Mouse (Mus musculus) layer of hippocampus, postnatal 36 days (tissue): ENCODE measurements around the gene Zfp119b. TPM values are rescaled to one million over a fixed set of nuclear protein-coding genes. Genes with fewer than 3 reads are reported as not detected.
"Not testable (repeated sequence)": the region's sequence is repeated elsewhere in the genome, so short reads cannot be mapped to it uniquely, and the experiment has no call there.

Source experiments
- DNase-seq, 2 experiments: peaks; one replicate each; pipeline ENCODE4 v3.0.0; 2022
- total RNA-seq, 2 experiments: library from RNA; stranded (reverse); gene quantifications; 2 replicates each; pipeline ENCODE4 v1.2.3; 2021

Gene Zfp119b
- total RNA-seq, 2 experiments from 2014 or later: 3.4 to 5.4 TPM

GRCm38 (mm10) chr17:55957726-55958583 lies 8.7 kb upstream of the Zfp119b start:
- no peak for DNase-seq

DNA sequence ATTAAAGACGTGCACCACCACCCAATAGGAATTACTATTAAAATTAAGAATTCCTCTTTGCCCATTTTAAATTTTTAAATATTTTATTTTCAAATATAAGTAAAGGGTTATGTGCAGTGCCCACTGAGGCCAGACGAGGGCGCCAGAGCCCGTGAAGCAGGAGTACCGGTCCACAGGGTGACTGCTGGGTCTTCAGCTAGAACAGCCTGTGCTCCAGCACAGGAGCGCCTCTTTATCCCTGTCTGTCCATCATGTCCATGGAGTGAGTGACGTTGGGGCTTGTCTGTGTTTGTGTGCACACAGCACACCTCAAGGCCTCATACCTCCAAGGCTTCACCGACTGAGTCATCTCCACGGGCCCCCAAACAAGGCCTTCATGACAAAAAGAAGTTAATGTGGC lies 7.9 kb upstream of the Zfp119b start:
- peak; percentile 60 to 71 for DNase-seq

DNA sequence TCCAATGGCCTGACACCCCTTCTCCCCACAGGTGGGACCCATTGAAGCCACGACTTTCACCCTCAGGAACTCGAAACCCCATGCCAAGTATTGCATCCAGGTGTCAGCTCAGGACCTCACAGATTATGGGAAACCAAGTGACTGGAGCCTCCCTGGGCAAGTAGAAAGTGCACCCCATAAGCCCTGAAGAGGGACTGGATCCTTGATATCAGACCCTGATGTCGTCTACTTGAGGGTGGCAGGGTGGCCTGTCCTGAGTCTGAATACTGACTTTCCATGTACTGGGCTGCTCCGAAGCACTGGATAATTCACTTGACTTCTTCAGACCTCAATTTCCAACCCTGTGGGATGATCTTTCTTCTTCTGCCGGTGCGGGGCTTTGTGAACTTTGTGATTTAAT lies 7.3 kb upstream of the Zfp119b start:
- DNase-seq: peak in 1 of 2 experiments; percentile 12

GRCm38 (mm10) chr17:55956129-55956528 lies 6.8 kb upstream of the Zfp119b start:
- peak; percentile 60 to 70 for DNase-seq

GRCm38 (mm10) chr17:55954229-55954628 lies 4.9 kb upstream of the Zfp119b start:
- DNase-seq: no peak

DNA sequence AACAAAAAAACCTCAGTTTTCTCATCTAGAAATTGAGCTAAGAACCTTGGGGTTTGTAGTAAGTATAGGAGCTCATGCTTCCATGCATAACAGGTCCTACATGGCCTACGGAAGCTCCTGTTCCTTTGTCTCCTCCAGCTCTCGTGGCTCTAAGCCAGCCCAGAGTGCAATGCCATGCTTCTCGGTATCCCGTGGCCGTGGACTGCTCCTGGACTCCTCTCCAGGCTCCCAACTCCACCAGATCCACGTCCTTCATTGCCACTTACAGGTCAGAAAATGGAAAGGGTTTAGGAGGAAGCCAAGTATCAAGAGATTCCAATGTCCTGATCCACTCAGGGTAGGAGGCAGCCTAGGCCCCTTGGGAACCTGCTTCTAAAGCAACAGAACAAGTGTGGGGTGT lies 4.5 kb upstream of the Zfp119b start:
- no peak for DNase-seq

- no peak for DNase-seq
These were observed 3.2 kb upstream of the Zfp119b start, which contains the start of gene Ebi3 for GRCm38 (mm10) chr17:55952447-55953027. Ebi3 (plus strand) TSS chr17:55952640.

- no peak for DNase-seq
These were observed 2.7 kb upstream of the Zfp119b start for GRCm38 (mm10) chr17:55952041-55952440.

DNA sequence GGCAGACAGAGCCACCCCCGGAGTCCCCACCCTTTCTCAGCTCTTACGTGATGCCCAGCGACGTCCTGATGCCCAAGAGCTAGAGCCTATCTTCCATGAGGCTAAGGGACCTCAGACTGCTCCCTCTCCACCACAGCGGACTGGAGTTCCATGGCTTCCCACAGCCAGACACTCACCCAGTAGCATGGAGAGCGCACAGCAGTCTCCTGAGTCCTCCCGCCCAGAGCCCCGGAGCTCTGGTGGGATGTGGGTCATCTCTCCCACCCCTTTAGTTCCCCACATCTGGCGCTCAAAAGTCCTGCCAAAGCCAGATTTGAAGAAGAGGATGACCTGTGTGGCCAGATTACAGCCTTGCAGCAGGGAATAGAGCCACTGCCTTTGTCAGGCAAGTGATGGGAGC lies 1.3 kb upstream of the Zfp119b start:
- no peak for DNase-seq

DNA sequence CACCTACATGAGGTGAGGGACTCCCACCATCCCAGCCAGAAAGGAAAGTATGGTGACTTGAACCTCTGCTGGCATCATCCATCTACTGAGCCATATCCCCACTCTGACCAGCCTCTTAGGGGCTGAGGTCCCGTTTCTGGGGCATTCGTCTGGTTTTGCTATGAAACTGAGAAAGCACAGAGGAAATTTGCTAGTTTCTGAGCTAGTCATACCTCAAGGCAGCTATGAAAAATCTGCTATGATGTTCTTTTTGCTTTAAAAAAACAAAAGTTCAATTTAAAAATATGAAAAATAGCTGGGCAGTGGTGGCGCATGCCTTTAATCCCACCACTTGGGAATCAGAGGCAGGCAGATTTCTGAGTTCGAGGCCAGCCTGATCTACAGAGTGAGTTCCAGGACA lies 653 bp downstream of the Zfp119b start:
- DNase-seq: no peak

- DNase-seq: no peak
These were observed 3.6 kb downstream of the Zfp119b start for GRCm38 (mm10) chr17:55945696-55946095.

- DNase-seq: peak; percentile 92 to 93
These were observed 4.2 kb downstream of the Zfp119b start for GRCm38 (mm10) chr17:55944866-55945682.

DNA sequence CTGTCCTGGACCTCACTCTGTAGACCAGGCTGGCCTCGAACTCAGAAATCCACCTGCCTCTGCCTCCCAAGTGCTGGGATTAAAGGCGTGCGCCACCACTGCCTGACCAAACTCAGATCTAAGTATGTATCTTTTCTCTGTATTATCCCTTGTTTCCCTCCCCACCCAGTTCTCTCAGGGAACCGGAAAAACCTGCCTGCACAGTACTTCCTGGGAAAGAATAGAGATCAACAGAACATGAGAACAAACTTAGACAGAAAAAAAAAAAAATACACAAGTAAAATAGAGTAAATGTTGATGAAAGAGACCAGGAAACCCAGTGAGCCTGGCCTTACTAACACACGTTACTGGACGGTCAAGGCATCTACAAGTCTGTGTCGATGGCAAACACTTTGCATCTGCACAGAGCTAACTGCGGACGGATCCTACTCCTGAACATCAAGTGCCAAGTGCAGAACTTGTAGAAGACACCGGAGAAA lies 4.9 kb downstream of the Zfp119b start:
- DNase-seq: not testable (repeated sequence)

- DNase-seq: no peak
These were observed 16.1 kb downstream of the Zfp119b start for GRCm38 (mm10) chr17:55933191-55933590.

DNA sequence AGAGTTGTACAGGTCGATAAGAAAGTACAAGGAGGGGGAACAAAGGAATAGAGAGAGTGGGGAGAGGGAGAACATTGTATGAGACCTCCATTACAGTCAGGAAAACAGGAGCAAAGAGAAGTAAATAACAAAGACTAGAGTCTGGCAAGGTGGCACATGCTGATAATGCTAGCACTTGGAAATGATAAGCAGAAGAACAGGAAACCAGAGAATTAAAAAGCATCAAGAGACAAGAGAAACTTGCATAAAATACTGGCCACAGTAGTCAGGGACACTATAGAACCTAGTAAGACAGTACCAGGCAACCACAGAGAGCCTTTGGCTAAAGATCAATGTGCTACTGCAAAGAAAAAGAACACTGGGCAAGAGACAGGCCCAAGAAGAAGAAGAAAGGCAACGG lies 16.7 kb downstream of the Zfp119b start:
- no peak for DNase-seq

DNA sequence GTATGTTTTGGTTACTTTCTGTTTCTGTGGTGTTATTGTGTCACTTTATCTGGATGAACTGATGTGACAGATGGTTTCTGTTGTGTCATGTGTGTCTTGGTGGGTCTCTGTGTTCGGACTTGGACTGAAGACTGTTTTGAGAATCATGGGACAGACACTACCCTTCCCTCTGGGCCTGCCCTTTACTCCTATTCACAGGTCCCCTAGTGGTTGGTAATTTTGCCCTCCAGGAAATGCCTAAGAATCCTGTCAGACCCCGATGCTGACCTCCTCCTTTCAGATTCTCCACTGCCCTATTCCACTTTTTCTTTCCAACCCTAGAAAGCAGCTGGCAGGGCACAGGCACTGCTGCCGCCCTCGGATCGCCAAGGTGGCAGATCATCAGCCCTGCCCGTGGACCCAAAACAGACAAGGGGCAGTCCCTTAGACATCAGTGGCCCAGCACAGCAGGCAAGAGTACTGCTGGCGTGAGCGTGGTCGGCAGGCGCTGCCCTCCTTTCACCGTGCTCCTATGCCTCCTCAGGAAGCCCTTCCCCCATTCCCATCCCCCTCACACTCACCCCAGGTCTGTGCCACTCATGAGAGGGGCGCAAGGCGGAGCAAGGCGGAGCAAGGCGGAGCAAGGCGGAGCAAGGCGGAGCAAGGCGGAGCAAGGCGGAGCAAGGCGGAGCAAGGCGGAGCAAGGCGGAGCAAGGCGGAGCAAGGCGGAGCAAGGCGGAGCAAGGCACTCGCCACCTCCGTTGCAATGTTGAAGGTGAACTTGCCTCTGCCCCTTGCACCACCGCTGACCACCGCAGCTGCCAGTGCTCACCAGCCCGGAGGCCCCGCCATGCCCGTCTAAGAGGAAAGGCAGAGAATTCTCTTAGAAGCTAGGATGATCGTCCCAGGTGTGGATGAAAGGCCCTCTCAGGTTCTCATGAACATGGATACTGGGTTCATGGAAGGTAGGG lies 17.5 kb downstream of the Zfp119b start:
- peak; percentile 47 to 56 for DNase-seq

DNA sequence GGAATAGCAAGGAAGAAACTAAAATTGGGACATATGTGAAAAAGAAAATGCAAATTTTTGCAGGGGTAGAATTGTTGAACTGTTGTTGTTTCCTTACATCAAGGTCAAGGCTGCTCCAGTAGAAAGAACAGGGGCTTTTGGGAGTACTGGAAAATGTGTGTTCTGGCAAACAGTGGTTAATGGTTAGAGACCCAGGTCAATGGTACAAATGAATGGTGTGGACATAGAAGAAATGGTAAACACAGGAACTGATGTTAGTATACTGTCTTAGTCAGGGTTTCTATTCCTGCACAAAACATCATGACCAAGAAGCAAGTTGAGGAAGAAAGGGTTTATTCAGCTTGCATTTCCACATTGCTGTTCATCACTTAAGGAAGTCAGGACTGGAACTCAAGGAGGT lies 42.6 kb downstream of the Zfp119b start:
- no peak for DNase-seq

- DNase-seq: no peak
These were observed 45.2 kb downstream of the Zfp119b start for GRCm38 (mm10) chr17:55904131-55904530.

GRCm38 (mm10) chr17:55903687-55904086 lies 45.6 kb downstream of the Zfp119b start:
- DNase-seq: no peak

DNA sequence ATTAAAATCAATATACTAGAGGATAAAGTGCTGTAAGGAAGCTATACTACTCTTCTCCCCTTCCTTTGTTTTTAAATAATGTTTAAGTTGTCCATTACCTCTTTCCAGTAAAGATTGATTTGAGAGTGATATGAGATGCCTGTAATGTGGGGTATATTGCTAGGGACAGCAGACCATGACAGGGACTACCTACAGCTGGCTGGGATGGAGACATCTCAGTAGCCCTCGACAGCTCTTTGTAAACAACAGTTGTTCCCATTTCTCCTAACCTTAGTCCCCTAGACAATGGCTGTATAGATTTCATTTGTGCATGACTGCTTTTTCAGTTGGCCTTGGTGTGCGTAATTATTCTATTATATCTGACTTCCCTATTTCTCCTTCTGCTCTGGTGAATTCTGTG lies 46.2 kb downstream of the Zfp119b start:
- no peak for DNase-seq

DNA sequence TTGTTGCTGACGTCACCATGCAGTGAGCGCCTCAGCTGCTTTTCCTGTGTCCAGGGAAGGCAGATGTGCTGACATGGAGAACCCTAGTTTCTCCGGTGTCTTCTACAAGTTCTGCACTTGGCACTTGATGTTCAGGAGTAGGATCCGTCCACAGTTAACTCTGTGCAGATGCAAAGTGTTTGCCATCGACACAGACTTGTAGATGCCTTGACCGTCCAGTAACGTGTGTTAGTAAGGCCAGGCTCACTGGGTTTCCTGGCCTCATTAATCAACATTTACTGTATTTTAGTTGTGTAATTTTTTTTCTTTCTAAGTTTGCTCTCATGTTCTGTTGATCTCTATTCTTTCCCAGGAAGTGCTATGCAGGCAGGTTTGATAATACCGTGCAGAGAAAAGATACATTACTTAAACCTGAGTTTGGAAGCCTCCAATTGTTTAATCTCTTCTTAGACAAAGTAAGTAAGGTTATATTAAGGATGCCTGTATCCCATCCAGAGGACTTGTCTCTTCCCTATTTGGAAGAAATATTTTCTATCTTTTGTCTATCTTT lies 56.8 kb downstream of the Zfp119b start:
- DNase-seq: not testable (repeated sequence)
